Mouse (Mus musculus): Measurements from ENCODE around the gene 1700014D04Rik. TPM values are rescaled to one million over a fixed set of nuclear protein-coding genes. Genes with fewer than 3 reads are reported as not detected.
A peak's percentile ranks its signal among the peaks of the same experiment; 100 is the strongest.
"Not testable (repeated sequence)": the region's sequence is repeated elsewhere in the genome, so short reads cannot be mapped to it uniquely, and the experiment has no call there.

Gene 1700014D04Rik
- polyA plus RNA-seq, 1 experiment from 2014 or later = not detected

GRCm38 (mm10) chr13:59713710-59714109 lies 32.8 kb downstream of the 1700014D04Rik start:
- no peak overlapping the region for H3K27ac ChIP-seq (ENCODE audit: low read depth, low read length)
- H3K36me3 ChIP-seq (ENCODE audit: control insufficient read depth, insufficient read depth) = no peaks in the 10 kb centered on the region
- no peak overlapping the region for H3K9ac ChIP-seq (ENCODE audit: low read depth, low read length)
- no peaks in the 10 kb centered on the region for H3K4me1 ChIP-seq (replicated peaks; ENCODE audit: control insufficient read depth, insufficient read depth, low read length)
- H3K4me3 ChIP-seq (ENCODE audit: low read depth, low read length) = no peak overlapping the region
- H3K27me3 ChIP-seq (replicated peaks; ENCODE audit: control insufficient read depth, insufficient read depth, low read length) = no peaks in the 10 kb centered on the region
- ATAC-seq = no peak
- 52% methylated on average over 3 of the region's 3 CpGs for WGBS
- H3K4me2 ChIP-seq (replicated peaks; ENCODE audit: low read depth) = no peak overlapping the region
- TF ChIP-seq CTCF (IDR thresholded peaks at IDR 0.05; ENCODE audit: low read depth) = no peak
- no peaks in the 10 kb centered on the region for H3K9me3 ChIP-seq (ENCODE audit: control insufficient read depth)

- not testable (repeated sequence) for H3K4me2 ChIP-seq (replicated peaks; ENCODE audit: low read depth); ATAC-seq; H3K4me1 ChIP-seq (replicated peaks; ENCODE audit: control insufficient read depth, insufficient read depth, low read length); H3K27ac ChIP-seq (ENCODE audit: low read depth, low read length); H3K4me3 ChIP-seq (ENCODE audit: low read depth, low read length); H3K36me3 ChIP-seq (ENCODE audit: control insufficient read depth, insufficient read depth); H3K9ac ChIP-seq (ENCODE audit: low read depth, low read length); H3K9me3 ChIP-seq (ENCODE audit: control insufficient read depth); H3K27me3 ChIP-seq (replicated peaks; ENCODE audit: control insufficient read depth, insufficient read depth, low read length)
- WGBS = 49% methylated on average over 3 of the region's 3 CpGs
Measured at GRCm38 (mm10) chr13:59711984-59712383, 34.6 kb downstream of the 1700014D04Rik start, which contains the start of gene Spata31d1b. Spata31d1b (plus strand) TSS chr13:59712284.

- Histone ChIP-seq H3K36me3 (ENCODE audit: control insufficient read depth, insufficient read depth) (no peaks in the 10 kb centered on the region), H3K27ac (ENCODE audit: low read depth, low read length) (no peak within 1 kb of the TSS), H3K4me1 (replicated peaks; ENCODE audit: control insufficient read depth, insufficient read depth, low read length) (no peaks in the 10 kb centered on the region), H3K9ac (ENCODE audit: low read depth, low read length) (no peak within 1 kb of the TSS), H3K4me2 (replicated peaks; ENCODE audit: low read depth) (no peak within 1 kb of the TSS), H3K27me3 (replicated peaks; ENCODE audit: control insufficient read depth, insufficient read depth, low read length) (no peaks in the 10 kb centered on the region), H3K4me3 (ENCODE audit: low read depth, low read length) (no peak within 1 kb of the TSS), H3K9me3 (ENCODE audit: control insufficient read depth) (no peaks in the 10 kb centered on the region)
- WGBS = 86% methylated on average over 15 of the region's 15 CpGs
- no peak for TF ChIP-seq CTCF (IDR thresholded peaks at IDR 0.05; ENCODE audit: low read depth)
- ATAC-seq = no peak
Measured at GRCm38 (mm10) chr13:59710230-59710629, 36.3 kb downstream of the 1700014D04Rik start, which contains the start of gene Spata31d1a. Spata31d1a (minus strand) TSS chr13:59710330.

- H3K27ac ChIP-seq (ENCODE audit: low read depth, low read length) = no peak overlapping the region
Measured at GRCm38 (mm10) chr13:59704562-59704961, 42.0 kb downstream of the 1700014D04Rik start.

GRCm38 (mm10) chr13:59703514-59703913 lies 43.0 kb downstream of the 1700014D04Rik start:
- Histone ChIP-seq H3K36me3 (ENCODE audit: control insufficient read depth, insufficient read depth) (no peaks in the 10 kb centered on the region), H3K4me1 (replicated peaks; ENCODE audit: control insufficient read depth, insufficient read depth, low read length) (no peaks in the 10 kb centered on the region), H3K9me3 (ENCODE audit: control insufficient read depth) (no peaks in the 10 kb centered on the region), H3K4me3 (ENCODE audit: low read depth, low read length) (no peak overlapping the region), H3K27me3 (replicated peaks; ENCODE audit: control insufficient read depth, insufficient read depth, low read length) (no peaks in the 10 kb centered on the region), H3K4me2 (replicated peaks; ENCODE audit: low read depth) (no peak overlapping the region), H3K9ac (ENCODE audit: low read depth, low read length) (no peak overlapping the region), H3K27ac (ENCODE audit: low read depth, low read length) (no peak overlapping the region)
- TF ChIP-seq CTCF (IDR thresholded peaks at IDR 0.05; ENCODE audit: low read depth) = no peak
- 83% methylated on average over 12 of the region's 12 CpGs for WGBS
- no peak for ATAC-seq

More at GRCm38 (mm10) chr13:59704562-59704961, 42.0 kb downstream of the 1700014D04Rik start:
- H3K9ac ChIP-seq (ENCODE audit: low read depth, low read length) = no peak overlapping the region
- no peak for ATAC-seq
- H3K27me3 ChIP-seq (replicated peaks; ENCODE audit: control insufficient read depth, insufficient read depth, low read length) = no peaks in the 10 kb centered on the region
- peak; percentile 52 for TF ChIP-seq CTCF (IDR thresholded peaks at IDR 0.05; ENCODE audit: low read depth)
- H3K36me3 ChIP-seq (ENCODE audit: control insufficient read depth, insufficient read depth) = no peaks in the 10 kb centered on the region
- no peak overlapping the region for H3K4me3 ChIP-seq (ENCODE audit: low read depth, low read length)
- 59% methylated on average over 12 of the region's 12 CpGs for WGBS
- no peaks in the 10 kb centered on the region for H3K4me1 ChIP-seq (replicated peaks; ENCODE audit: control insufficient read depth, insufficient read depth, low read length)
- H3K4me2 ChIP-seq (replicated peaks; ENCODE audit: low read depth) = no peak overlapping the region
- no peaks in the 10 kb centered on the region for H3K9me3 ChIP-seq (ENCODE audit: control insufficient read depth)

- H3K4me3 ChIP-seq (ENCODE audit: low read depth, low read length); H3K4me2 ChIP-seq (replicated peaks; ENCODE audit: low read depth); H3K27me3 ChIP-seq (replicated peaks; ENCODE audit: control insufficient read depth, insufficient read depth, low read length); H3K36me3 ChIP-seq (ENCODE audit: control insufficient read depth, insufficient read depth); H3K4me1 ChIP-seq (replicated peaks; ENCODE audit: control insufficient read depth, insufficient read depth, low read length); H3K27ac ChIP-seq (ENCODE audit: low read depth, low read length); H3K9me3 ChIP-seq (ENCODE audit: control insufficient read depth); ATAC-seq; H3K9ac ChIP-seq (ENCODE audit: low read depth, low read length): not testable (repeated sequence)
- WGBS = 39% methylated on average over 1 of the region's 1 CpGs
Measured at GRCm38 (mm10) chr13:59700137-59700536, 46.4 kb downstream of the 1700014D04Rik start.

- H3K9me3 ChIP-seq (ENCODE audit: control insufficient read depth) = no peaks in the 10 kb centered on the region
- no peak overlapping the region for H3K9ac ChIP-seq (ENCODE audit: low read depth, low read length)
- no peak for ATAC-seq
- no peak overlapping the region for H3K4me2 ChIP-seq (replicated peaks; ENCODE audit: low read depth)
- no peaks in the 10 kb centered on the region for H3K36me3 ChIP-seq (ENCODE audit: control insufficient read depth, insufficient read depth)
- no peak overlapping the region for H3K27ac ChIP-seq (ENCODE audit: low read depth, low read length)
- no peak overlapping the region for H3K4me3 ChIP-seq (ENCODE audit: low read depth, low read length)
- no peaks in the 10 kb centered on the region for H3K27me3 ChIP-seq (replicated peaks; ENCODE audit: control insufficient read depth, insufficient read depth, low read length)
- no peaks in the 10 kb centered on the region for H3K4me1 ChIP-seq (replicated peaks; ENCODE audit: control insufficient read depth, insufficient read depth, low read length)
- TF ChIP-seq CTCF (IDR thresholded peaks at IDR 0.05; ENCODE audit: low read depth) = no peak
- 91% methylated on average over 8 of the region's 8 CpGs for WGBS
Measured at GRCm38 (mm10) chr13:59699131-59699530, 47.4 kb downstream of the 1700014D04Rik start.

Data from intestine, postnatal 0 days (tissue).